Mouse (Mus musculus) lung, adult 18-20 months (tissue): Measurements from ENCODE around the gene Foxd3.

Experiments
- DNase-seq, 2 experiments: peaks; one replicate each; pipeline ENCODE4 v3.0.0; 2022; ENCODE audit warnings: mixed read lengths in 2 of 2

Foxd3 gene

DNA sequence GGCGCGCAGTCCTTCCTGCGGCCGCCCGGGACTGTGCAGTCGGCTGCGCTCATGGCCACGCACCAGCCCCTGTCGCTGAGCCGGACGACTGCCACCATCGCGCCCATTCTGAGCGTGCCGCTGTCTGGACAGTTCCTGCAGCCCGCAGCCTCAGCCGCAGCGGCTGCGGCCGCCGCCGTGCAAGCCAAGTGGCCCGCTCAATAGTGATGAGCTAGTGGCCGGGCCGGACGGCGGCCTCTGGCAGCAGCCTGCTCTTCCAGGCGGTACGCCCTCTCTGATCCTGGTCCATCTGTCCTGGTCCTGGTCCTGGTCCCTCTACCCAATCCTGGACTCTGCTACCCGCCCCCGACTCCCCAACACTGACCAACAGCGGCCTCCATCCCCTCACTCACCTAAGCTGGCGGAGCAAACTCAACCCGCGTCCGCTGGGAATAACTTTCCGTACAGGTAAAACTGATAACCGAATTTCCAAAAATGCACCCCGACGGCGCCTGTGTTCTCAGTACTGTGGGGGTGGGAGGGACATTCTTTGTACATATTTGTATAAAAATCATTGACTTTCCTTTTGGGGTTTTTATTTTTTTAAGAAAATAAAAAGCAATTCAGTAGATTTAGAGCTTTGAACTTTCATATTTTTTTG is 1.9 kb downstream of the Foxd3 start:
- no peak for DNase-seq

DNA sequence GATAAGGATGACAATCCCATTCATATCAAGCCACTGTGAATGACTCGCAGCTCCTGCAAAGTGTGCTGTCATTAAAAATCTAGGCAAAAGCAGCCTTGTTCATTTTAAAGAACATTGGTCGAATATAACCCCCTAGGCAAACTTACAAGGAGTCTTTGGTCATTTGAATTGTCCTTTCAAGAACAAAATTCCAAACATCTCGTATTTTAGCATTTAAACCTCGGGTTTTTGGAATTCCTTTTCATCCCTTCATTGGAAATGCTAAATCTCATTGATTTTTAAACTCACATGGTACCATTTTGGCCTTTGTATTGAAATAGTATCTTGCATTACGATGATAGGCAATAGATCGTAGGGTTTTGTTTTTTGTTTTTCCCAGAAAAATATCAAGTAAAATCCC is 2.8 kb downstream of the Foxd3 start:
- no peak for DNase-seq

DNA sequence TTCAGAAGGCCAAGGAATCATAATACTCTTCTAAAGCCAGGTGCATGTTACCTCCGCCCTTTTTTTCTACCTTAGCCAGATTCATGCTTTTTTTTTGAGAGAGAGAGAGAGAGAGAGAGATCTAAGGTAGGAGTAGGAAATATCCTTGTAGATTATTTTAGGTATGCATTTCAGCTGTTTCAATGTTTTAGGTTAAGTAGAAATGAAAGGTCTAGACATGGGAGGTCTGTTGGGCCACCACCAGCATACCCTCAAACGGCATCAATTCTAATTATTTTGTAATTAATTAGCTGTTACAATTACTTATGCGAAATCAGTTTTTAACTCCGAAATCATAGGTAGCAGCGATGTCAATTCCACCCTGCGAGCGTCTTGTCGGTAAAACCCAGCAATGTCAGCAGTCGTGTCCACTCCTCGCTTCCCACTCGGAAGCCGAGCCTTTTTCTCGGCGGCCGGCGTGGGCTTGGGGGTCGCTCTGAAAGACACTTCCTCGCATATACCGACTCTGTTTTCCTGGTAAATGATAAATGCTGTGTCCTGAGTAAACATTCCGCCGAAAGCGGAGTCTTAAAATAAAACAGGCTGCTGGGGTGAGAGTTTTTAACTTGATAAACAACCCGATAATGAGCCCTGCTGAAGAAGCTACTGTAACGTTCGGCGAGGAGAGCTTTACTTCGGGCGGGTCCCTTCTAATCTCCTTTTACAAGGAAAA is 3.4 kb downstream of the Foxd3 start:
- DNase-seq, result no peak

DNA sequence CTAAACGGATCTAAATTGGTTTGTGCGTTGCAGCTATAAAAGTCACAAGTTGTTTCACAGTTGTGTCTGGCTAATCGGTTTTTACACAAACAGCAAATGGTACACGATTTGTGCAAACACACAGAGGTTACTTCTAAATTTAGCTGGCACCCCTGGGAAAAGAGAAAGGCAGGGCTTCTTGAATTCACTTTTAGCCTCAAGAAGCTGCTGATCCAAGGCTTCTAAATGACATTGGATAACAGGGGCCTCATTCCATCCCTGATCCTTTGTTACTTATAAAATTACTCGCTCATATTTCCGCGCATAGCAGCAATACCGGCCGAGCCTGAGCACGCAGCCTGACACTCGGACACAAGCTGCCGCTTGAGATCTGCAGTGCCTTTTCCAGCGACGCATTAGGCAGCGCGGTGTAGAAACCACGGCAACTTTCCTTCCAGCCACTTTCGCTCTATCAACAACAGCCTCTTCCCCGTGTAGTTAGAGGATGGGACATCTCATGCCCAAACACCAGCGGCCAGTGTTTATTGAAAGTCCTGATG is 4.0 kb downstream of the Foxd3 start:
- DNase-seq, result no peak

DNA sequence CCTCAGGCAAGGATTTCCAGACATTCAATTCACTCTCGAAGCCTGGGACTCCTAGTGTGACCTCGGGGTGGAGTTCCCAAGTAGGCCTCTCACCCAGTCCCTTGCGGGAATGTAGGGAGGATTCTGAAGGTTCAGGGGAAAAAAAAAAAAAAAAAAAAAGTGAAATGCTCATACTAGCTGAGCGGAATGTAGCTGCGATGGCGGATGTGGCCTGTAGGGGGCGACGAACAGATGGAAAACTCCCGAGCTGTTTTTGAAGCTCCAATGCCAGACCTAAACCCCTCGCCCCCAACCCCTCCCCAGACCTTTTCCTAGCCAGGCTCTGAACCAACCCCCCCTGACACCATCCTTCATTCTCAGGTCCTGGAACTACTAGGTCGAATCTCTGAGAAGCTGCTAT is 4.9 kb downstream of the Foxd3 start:
- peak; percentile 41 to 53 for DNase-seq

DNA sequence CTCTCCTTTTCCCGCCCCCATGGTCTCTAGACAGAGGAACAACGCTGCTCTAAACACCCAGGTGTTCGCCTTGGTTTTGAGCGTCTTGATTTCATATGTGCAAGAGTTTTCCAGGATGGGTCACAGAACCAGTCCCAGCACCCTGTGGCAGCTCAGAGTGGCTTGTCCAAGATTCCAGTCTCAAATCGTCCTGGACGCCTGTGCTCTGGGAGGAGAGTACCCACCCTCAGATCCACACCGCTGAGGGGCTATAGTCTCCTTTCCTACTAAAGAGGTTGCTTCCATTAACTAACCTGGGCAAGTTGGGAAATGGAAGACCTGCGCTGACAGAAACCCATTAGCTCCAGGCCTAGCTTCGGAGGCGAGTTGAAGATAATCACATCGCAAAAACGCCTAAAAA is 5.9 kb downstream of the Foxd3 start:
- DNase-seq, result no peak

DNA sequence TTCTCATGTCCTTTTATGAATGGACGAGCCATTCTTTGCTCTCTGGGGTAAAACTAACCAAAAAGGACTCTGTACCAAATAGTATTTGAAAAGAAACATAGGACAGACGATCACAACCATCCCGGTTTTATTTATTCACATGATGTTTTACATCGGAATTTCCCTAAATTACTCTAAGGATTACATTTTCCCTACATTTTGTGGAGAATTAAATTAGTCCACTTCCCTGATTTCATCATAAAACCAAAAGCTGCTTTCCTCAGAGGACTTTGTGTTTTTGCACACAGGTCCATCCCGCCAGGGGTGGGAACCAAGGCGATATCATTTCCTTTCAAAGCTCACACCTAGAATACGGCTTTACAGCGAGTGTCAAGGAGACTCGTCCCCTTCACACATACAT is 6.3 kb downstream of the Foxd3 start:
- DNase-seq, result no peak

DNA sequence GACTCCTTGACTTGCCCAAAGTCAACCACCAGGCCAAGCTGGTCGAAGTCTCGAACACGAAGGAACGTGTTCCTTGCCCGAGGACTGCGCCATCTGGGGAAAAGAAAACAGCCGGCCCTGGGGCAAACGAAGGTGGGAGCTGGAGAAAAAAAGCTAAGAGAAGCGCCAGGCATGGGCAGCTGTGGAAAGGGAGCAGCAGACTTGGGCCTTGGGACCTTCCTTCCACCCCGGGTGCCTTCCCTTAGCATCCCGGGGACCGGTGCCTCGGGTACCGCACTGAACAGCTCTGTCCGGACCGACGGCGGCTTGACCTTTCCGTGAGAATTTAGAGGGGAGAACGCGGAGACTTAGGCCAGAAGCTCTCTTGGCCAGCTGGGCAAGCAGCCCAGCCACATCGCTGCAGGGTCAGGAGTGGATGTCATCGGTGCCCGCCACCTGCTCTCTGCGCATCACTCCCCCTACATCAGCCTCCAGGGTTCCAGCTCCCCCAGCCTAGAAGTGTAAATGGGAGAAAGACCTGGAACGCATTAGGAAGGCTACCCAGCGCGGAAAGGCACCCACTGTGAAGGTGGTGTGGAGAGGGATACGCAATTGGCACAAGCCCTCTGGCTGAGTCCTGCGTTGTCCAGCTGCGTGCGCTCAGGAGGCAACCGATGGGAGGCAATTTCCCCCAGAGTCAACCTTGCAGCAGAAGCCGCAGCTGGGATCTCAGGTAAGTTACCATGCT is 6.9 kb downstream of the Foxd3 start:
- DNase-seq, result no peak

DNA sequence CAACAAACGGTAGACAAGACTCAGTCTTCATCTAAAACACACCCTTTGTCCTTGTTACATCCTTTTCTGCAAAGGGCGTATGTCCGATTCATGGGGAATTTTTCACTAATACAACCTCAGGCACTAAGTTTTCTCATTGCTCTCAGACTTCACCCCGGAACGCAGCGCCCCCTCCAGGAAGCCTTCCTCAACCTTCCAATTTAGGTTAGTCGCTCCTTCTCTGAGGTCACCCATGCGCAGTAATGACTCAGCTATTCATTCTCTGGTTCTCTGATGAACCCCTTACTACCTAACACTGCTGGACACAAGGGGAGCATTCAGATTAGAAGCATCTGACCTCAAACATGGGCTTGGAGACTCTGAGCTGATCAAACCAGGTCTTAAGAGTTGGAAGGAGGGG is 7.6 kb downstream of the Foxd3 start:
- DNase-seq, result no peak

DNA sequence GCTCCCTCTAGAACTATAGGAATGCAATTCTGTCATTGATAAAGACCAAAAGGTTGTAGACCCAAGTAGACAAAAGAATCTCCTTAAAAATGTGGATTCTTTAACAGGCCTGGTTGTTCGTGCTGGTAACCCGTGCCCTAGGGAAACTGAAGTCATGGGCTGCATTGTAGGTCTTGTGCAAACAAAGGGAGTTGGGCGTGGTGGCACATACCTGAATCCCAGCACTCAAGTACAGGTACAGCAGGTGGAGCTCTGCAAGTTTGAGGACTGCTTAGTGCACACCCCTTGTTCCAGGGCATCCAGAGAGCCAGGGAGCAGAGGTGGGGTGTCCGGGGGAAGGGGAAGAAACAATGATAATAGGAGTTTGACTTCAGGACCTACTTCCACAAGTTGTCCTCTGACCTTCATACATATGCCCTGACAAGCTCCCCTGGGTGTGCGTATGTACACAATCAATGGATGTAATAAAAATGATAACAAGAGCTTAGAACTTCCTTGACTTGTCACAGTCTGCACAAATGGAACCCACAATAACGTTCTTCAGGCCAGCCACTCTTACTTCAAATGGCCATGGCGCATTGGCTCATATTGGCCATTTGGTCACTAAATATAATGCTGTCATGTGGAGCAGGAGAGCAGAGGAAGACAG is 14.2 kb downstream of the Foxd3 start:
- DNase-seq, result no peak

DNA sequence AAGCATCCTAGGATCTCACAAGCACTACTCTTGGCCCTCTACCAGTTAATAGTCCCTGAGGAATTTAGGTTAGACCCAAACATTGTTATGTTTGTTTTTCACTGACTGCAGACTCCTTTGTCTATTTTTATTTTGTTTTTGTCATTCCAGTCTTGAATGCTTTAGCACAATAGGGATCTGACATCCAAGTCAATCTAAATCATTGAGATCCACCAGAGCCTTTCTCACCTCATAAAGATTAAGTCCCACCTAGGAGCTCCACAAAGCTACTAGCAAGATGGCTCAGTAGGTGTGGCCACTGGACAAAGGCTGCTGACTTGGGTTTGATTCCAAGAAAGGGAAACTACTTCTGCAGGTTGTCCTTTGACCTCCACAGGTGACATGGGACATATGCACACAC is 19.1 kb downstream of the Foxd3 start:
- no peak for DNase-seq

DNA sequence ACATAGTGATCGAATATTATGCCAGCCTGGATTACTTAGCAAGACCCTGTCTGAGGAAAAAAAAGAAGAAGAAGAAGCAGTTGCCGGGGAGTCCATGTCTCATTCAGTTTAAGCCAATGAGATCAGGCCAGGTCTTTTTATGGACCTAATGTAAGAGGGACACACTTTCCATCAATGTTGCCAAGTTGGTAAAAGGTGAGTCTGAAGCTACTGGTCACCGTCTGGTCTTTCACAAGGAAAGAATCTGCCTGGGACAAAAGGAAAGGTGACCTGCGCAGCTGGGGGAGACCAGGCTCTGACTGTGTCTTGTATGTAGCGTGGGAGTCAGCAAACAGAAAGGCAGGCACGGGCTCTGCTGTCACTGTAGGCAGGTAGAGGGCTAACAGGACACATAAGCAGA is 27.8 kb downstream of the Foxd3 start:
- DNase-seq, result no peak

DNA sequence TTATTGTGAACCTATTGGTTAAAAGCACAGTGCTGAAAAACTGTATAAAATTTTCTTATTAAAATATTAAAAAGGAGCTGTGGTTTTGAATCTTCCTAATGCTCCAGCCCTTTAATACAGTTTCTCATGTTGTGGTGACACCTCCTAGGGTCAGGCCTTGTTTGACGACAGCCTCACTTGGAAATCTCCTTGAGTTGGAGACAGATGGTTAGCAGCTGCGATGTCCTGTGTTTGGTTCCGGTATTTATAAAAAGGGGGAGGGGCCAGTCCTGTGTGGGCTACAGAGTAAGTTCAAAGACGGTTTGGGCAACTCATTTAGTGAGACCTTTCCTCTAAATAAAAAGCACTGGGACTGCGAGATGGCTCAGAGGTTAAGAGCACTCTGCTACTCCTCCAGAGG is 30.2 kb downstream of the Foxd3 start:
- no peak for DNase-seq
